Mouse (Mus musculus) CD4-positive helper T cell, adult 2 months (primary cell): Measurements from ENCODE around the gene Ap1ar.
"Not testable (repeated sequence)": the region's sequence is repeated elsewhere in the genome, so short reads cannot be mapped to it uniquely, and the experiment has no call there.

Experiments
- DNase-seq: peaks from one replicate; pipeline ENCODE4 v3.0.0-alpha.2; 2012; ENCODE audit warnings: low read depth, missing footprints, low spot score

Gene Ap1ar

GRCm38 (mm10) chr3:127796271-127796670 lies 41.1 kb downstream of the Ap1ar start:
- DNase-seq = no peak

GRCm38 (mm10) chr3:127795762-127796161 lies 41.6 kb downstream of the Ap1ar start:
- no peak for DNase-seq

- no peak for DNase-seq
These were observed 44.3 kb downstream of the Ap1ar start for GRCm38 (mm10) chr3:127793022-127793421.

GRCm38 (mm10) chr3:127791595-127792561 lies 45.4 kb downstream of the Ap1ar start:
- DNase-seq = no peak

GRCm38 (mm10) chr3:127791056-127791483 lies 46.3 kb downstream of the Ap1ar start:
- DNase-seq = no peak

GRCm38 (mm10) chr3:127790234-127791055 lies 46.9 kb downstream of the Ap1ar start:
- DNase-seq = peak; percentile 12

GRCm38 (mm10) chr3:127789500-127790191 lies 47.7 kb downstream of the Ap1ar start, which contains the start of gene Tifa:
Tifa (plus strand) TSS chr3:127789805.
- peak; percentile 30 for DNase-seq

- DNase-seq = no peak
These were observed 48.4 kb downstream of the Ap1ar start for GRCm38 (mm10) chr3:127788919-127789318.

GRCm38 (mm10) chr3:127788038-127788437 lies 49.3 kb downstream of the Ap1ar start:
- no peak for DNase-seq

- DNase-seq = no peak
These were observed 50.3 kb downstream of the Ap1ar start for GRCm38 (mm10) chr3:127787032-127787431.

GRCm38 (mm10) chr3:127783680-127784079 lies 53.6 kb downstream of the Ap1ar start:
- not testable (repeated sequence) for DNase-seq

GRCm38 (mm10) chr3:127782921-127783320 lies 54.4 kb downstream of the Ap1ar start:
- no peak for DNase-seq

- no peak for DNase-seq
These were observed 56.4 kb downstream of the Ap1ar start for GRCm38 (mm10) chr3:127780921-127781320.

GRCm38 (mm10) chr3:127780021-127780644 lies 57.2 kb downstream of the Ap1ar start, which contains the start of gene Alpk1:
Alpk1 (minus strand) TSS chr3:127780527.
- peak; percentile 60 for DNase-seq

- DNase-seq = no peak
These were observed 68.2 kb downstream of the Ap1ar start for GRCm38 (mm10) chr3:127769146-127769545.

- no peak for DNase-seq
These were observed 71.4 kb downstream of the Ap1ar start for GRCm38 (mm10) chr3:127765971-127766370.

GRCm38 (mm10) chr3:127764541-127764940 lies 72.8 kb downstream of the Ap1ar start:
- DNase-seq = no peak

GRCm38 (mm10) chr3:127763076-127763612 lies 74.2 kb downstream of the Ap1ar start:
- peak; percentile 87 for DNase-seq

- no peak for DNase-seq
These were observed 74.9 kb downstream of the Ap1ar start for GRCm38 (mm10) chr3:127762403-127762802.

- DNase-seq = peak; percentile 37
These were observed 78.1 kb downstream of the Ap1ar start for GRCm38 (mm10) chr3:127759212-127759611.

GRCm38 (mm10) chr3:127758806-127759205 lies 78.5 kb downstream of the Ap1ar start:
- DNase-seq = no peak
